ENCODE assay signal across 8 mouse cellular contexts in genomic region chr15:102672215-102673071, GRCm38 (mm10). TPM values are rescaled to one million over a fixed set of nuclear protein-coding genes. Genes with fewer than 3 reads are reported as not detected.
DNase-seq lines count a peak whose midpoint lies in the region; ATAC-seq and TF ChIP-seq lines count a peak whose summit lies in the region.

TSS of gene Atp5g2 (minus strand) at chr15:102672352.

- H3K9ac ChIP-seq in embryonic facial prominence, embryonic 12.5 days, result peak within 1 kb of the TSS; percentile 79
- peak within 1 kb of the TSS; percentile 67 for H3K9ac ChIP-seq in liver, embryonic 12.5 days

- peak; percentile 16 for DNase-seq in CD4-positive, CD25-positive, alpha-beta regulatory T cell, adult 2 months (ENCODE audit: low read depth, low spot score)
- peak; percentile 61 to 87 for DNase-seq in adrenal gland, adult (ENCODE audit: inconsistent age in 2 of 2, low spot score in 1 of 2)
- DNase-seq in heart, embryonic 10.5 days (ENCODE audit: low spot score), result no peak
- peak; percentile 34 to 40 for DNase-seq in kidney, adult 8-10 months
- DNase-seq in thymus, postnatal 25 days, result peak; percentile 4

- H3K27ac ChIP-seq in embryonic facial prominence, embryonic 12.5 days, result peak within 1 kb of the TSS; percentile 100
- H3K27ac ChIP-seq in heart, embryonic 10.5 days, result peak within 1 kb of the TSS; percentile 100
- peak within 1 kb of the TSS; percentile 84 for H3K27ac ChIP-seq in liver, embryonic 12.5 days

- no peaks in the 10 kb centered on the region for H3K9me3 ChIP-seq in embryonic facial prominence, embryonic 12.5 days
- no peaks in the 10 kb centered on the region for H3K9me3 ChIP-seq in heart, embryonic 10.5 days
- no peaks in the 10 kb centered on the region for H3K9me3 ChIP-seq in liver, embryonic 12.5 days (replicated peaks)

- peak within 1 kb of the TSS; percentile 65 for H3K4me2 ChIP-seq in embryonic facial prominence, embryonic 12.5 days (replicated peaks)
- H3K4me2 ChIP-seq in liver, embryonic 12.5 days, result peak within 1 kb of the TSS; percentile 72
- H3K4me2 ChIP-seq in myocyte (ENCODE audit: low read depth), result peak within 1 kb of the TSS; percentile 96

- no peak for ATAC-seq in embryonic facial prominence, embryonic 12.5 days (ENCODE audit: insufficient number of reproducible peaks, insufficient read depth, low FRiP score, low TSS enrichment)
- ATAC-seq in liver, embryonic 12.5 days, result no peak

- peak; percentile 16 for TF ChIP-seq POLR2A in myocyte (IDR thresholded peaks at IDR 0.05; ENCODE audit: insufficient read length, low read depth)

- peaks cover 5% of the 10 kb centered on the region for H3K36me3 ChIP-seq in embryonic facial prominence, embryonic 12.5 days
- H3K36me3 ChIP-seq in heart, embryonic 10.5 days, result peaks cover 16% of the 10 kb centered on the region
- H3K36me3 ChIP-seq in liver, embryonic 12.5 days, result peaks cover 21% of the 10 kb centered on the region
- H3K36me3 ChIP-seq in myocyte (ENCODE audit: control insufficient read depth, insufficient read depth), result peaks cover 7% of the 10 kb centered on the region

- H3K4me1 ChIP-seq in embryonic facial prominence, embryonic 12.5 days, result peaks cover 22% of the 10 kb centered on the region
- peaks cover 31% of the 10 kb centered on the region for H3K4me1 ChIP-seq in heart, embryonic 10.5 days
- H3K4me1 ChIP-seq in liver, embryonic 12.5 days, result peaks cover 35% of the 10 kb centered on the region

- H3K79me2 ChIP-seq in myocyte (ENCODE audit: control insufficient read depth, insufficient read depth), result peaks cover 29% of the 10 kb centered on the region

- peak within 1 kb of the TSS; percentile 46 for H3K4me3 ChIP-seq in embryonic facial prominence, embryonic 12.5 days
- peak within 1 kb of the TSS; percentile 72 for H3K4me3 ChIP-seq in heart, embryonic 10.5 days
- peak within 1 kb of the TSS; percentile 85 for H3K4me3 ChIP-seq in liver, embryonic 12.5 days
- H3K4me3 ChIP-seq in myocyte, result peak within 1 kb of the TSS; percentile 70

- 2% methylated on average over 37 of the region's 37 CpGs for WGBS in embryonic facial prominence, embryonic 12.5 days
- 5% methylated on average over 37 of the region's 37 CpGs for WGBS in heart, embryonic 10.5 days
- WGBS in liver, embryonic 12.5 days (ENCODE audit: insufficient replicate concordance), result 12% methylated on average over 37 of the region's 37 CpGs

- peak within 1 kb of the TSS; percentile 92 for H3ac ChIP-seq in myocyte (ENCODE audit: control insufficient read depth, insufficient read length)

- no peaks in the 10 kb centered on the region for H3K27me3 ChIP-seq in embryonic facial prominence, embryonic 12.5 days
- H3K27me3 ChIP-seq in heart, embryonic 10.5 days (ENCODE audit: insufficient read depth, poor library complexity, severe bottlenecking), result no peaks in the 10 kb centered on the region
- H3K27me3 ChIP-seq in liver, embryonic 12.5 days (replicated peaks), result peaks cover 37% of the 10 kb centered on the region
- H3K27me3 ChIP-seq in myocyte (ENCODE audit: control insufficient read depth, insufficient read depth, insufficient read length), result no peaks in the 10 kb centered on the region

TF ChIP-seq in myocyte, 11 proteins besides CTCF, POLR2A, EP300 and RAD21:
- TF ChIP-seq CEBPB (IDR thresholded peaks at IDR 0.05; ENCODE audit: insufficient read depth, poor library complexity, severe bottlenecking) (0 out of 2 replicates have a peak, but pooled peaks have one; percentile 35), USF1 (IDR thresholded peaks at IDR 0.05; ENCODE audit: low read depth) (no peak), MYOD1 (IDR thresholded peaks at IDR 0.05; ENCODE audit: control insufficient read depth in 1 of 3, insufficient read length in 2 of 3, low read depth in 2 of 3) (peak in 1 of 3 experiments; percentile 16), TCF3 (IDR thresholded peaks at IDR 0.05; ENCODE audit: insufficient read length, low read depth) (no peak), REST (IDR thresholded peaks at IDR 0.05; ENCODE audit: insufficient read depth, insufficient read length) (no peak), MAX (IDR thresholded peaks at IDR 0.05; ENCODE audit: low read depth) (no peak), POLR2AphosphoS2 (IDR thresholded peaks at IDR 0.05; ENCODE audit: insufficient read length, low read depth) (no peak), TCF12 (IDR thresholded peaks at IDR 0.05; ENCODE audit: insufficient read depth, poor library complexity, severe bottlenecking) (no peak), SRF (IDR thresholded peaks at IDR 0.05; ENCODE audit: control insufficient read depth, insufficient read length, low read depth) (no peak), E2F4 (IDR thresholded peaks at IDR 0.05; ENCODE audit: insufficient read depth) (no peak), MYOG (IDR thresholded peaks at IDR 0.05; ENCODE audit: control insufficient read depth in 1 of 3, insufficient read depth in 1 of 3, insufficient read length in 2 of 3, low read depth in 2 of 3) (peak in 1 of 3 experiments; percentile 28)

RNA-seq across cellular contexts. Expression of gene Atp5g2, which starts in this region (rescaled TPM):
- polyA plus RNA-seq in embryonic facial prominence, embryonic 12.5 days (2016; fragmentation: Nextera tagmentation; extraction: Ambion mirVana), result 61.0 and 68.1 TPM in 2 replicates
- 64.8 and 67.3 TPM in 2 replicates for polyA plus RNA-seq in heart, embryonic 10.5 days (2016; fragmentation: Nextera tagmentation; extraction: Ambion mirVana)
- polyA plus RNA-seq in liver, embryonic 12.5 days (2016; fragmentation: Nextera tagmentation; extraction: Ambion mirVana), result 39.6 and 42.2 TPM in 2 replicates
- 947 TPM for polyA plus RNA-seq in myocyte (2012; fragmentation: generic; extraction: Trizol)

Comparison
In these comparisons a context has a peak if more than half of its experiments do, and no peak if none do; other contexts are left out.
1. RNA of gene Atp5g2 (polyA plus RNA-seq): 947 TPM in myocyte (single experiment); 61.0 to 68.1 TPM in embryonic facial prominence, embryonic 12.5 days, 64.8 to 67.3 TPM in heart, embryonic 10.5 days and 39.6 to 42.2 TPM in liver, embryonic 12.5 days; every median in the first group is over 10 times any median in the second.
2. Peak in every context shown above with its lines, with median percentiles within 50 percentile points of each other: H3K27ac ChIP-seq, H3K4me2 ChIP-seq and H3K4me3 ChIP-seq.